Mouse (Mus musculus) adrenal gland, postnatal 14 days (tissue): ENCODE data around the gene Sema4c. TPM values are rescaled to one million over a fixed set of nuclear protein-coding genes. Genes with fewer than 3 reads are reported as not detected.

Source experiments
- DNase-seq: peaks from one replicate; pipeline ENCODE4 v3.0.0; 2021; ENCODE audit warnings: mixed read lengths
- microRNA-seq, 2 experiments: library from miRNA; unstranded; fragments of <30 nt; microRNA quantifications; one replicate each; pipeline ENCODE4 v1.2.0; 2021
- total RNA-seq: library from RNA; stranded (reverse); gene quantifications from 2 replicates; pipeline ENCODE4 v1.2.3, GENCODE M21; 2021

Sema4c gene
- total RNA-seq, 1 experiment from 2014 or later = 20.7 TPM

- peak; percentile 77 for DNase-seq
These were observed 56.9 kb downstream of the Sema4c start for GRCm38 (mm10) chr1:36501261-36501660.

Small RNA genes within 50 kb of the gene (microRNA-seq; reads per million reads assigned to microRNA genes)
- 0 to 0.43 reads per million in 2 experiments for gene Gm47280

Other genes with a start within 250 kb of the Sema4c start
- 86.5 and 103 TPM in 2 replicates for gene Kansl3, start 189.2 kb downstream of the Sema4c start, total RNA-seq
- gene Fer1l5, start 186.1 kb downstream of the Sema4c start, total RNA-seq = 0.11 TPM in 1 of 2 replicates, not detected in the other
- gene Lman2l, start 113.1 kb downstream of the Sema4c start, total RNA-seq = 26.2 and 30.7 TPM in 2 replicates
- 4.2 and 4.6 TPM in 2 replicates for gene Cnnm4, start 86.7 kb downstream of the Sema4c start, total RNA-seq
- 26.3 and 27.5 TPM in 2 replicates for gene Cnnm3, start 46.5 kb downstream of the Sema4c start, total RNA-seq
- 8.9 and 9.7 TPM in 2 replicates for gene Ankrd23, start 21.5 kb downstream of the Sema4c start, total RNA-seq
- 2.1 TPM in 1 of 2 replicates, not detected in the other for gene Gm42417, start 18.9 kb downstream of the Sema4c start, total RNA-seq
- gene Ankrd39, start 10.9 kb downstream of the Sema4c start, total RNA-seq = 11.7 and 15.3 TPM in 2 replicates
- gene Fam178b, start 124.8 kb upstream of the Sema4c start, total RNA-seq = 0.41 TPM in 1 of 2 replicates, not detected in the other
- 1,730 and 1,808 TPM in 2 replicates for gene Cox5b, start 133.1 kb upstream of the Sema4c start, total RNA-seq
- not detected in 2 replicates for gene 4933424G06Rik, start 151.8 kb upstream of the Sema4c start, total RNA-seq
- gene Actr1b, start 156.1 kb upstream of the Sema4c start, total RNA-seq = 113 and 124 TPM in 2 replicates
- gene Zap70, start 203.4 kb upstream of the Sema4c start, total RNA-seq = 0.56 and 6.7 TPM in 2 replicates